Mouse (Mus musculus): ENCODE results near the gene Cdc42ep5. TPM values are rescaled to one million over a fixed set of nuclear protein-coding genes. Genes with fewer than 3 reads are reported as not detected.

Cdc42ep5 gene
- polyA plus RNA-seq, 1 experiment, result 98.9 TPM

- DNase-seq (ENCODE audit: low spot score), result no peak
Measured at GRCm38 (mm10) chr7:4126992-4127785, 37.5 kb downstream of the Cdc42ep5 start.

GRCm38 (mm10) chr7:4125306-4125705 is 39.4 kb downstream of the Cdc42ep5 start:
- DNase-seq (ENCODE audit: low spot score), result no peak

- no peak for DNase-seq (ENCODE audit: low spot score)
Measured at GRCm38 (mm10) chr7:4124856-4125255, 39.8 kb downstream of the Cdc42ep5 start.

GRCm38 (mm10) chr7:4124315-4124759 is 40.3 kb downstream of the Cdc42ep5 start:
- DNase-seq (ENCODE audit: low spot score), result no peak

GRCm38 (mm10) chr7:4123732-4124131 is 40.9 kb downstream of the Cdc42ep5 start:
- DNase-seq (ENCODE audit: low spot score), result no peak

GRCm38 (mm10) chr7:4122783-4123182 is 41.9 kb downstream of the Cdc42ep5 start:
- no peak for DNase-seq (ENCODE audit: low spot score)

- DNase-seq (ENCODE audit: low spot score), result no peak
Measured at GRCm38 (mm10) chr7:4122076-4122768, 42.4 kb downstream of the Cdc42ep5 start.

GRCm38 (mm10) chr7:4119976-4120921 is 44.4 kb downstream of the Cdc42ep5 start:
- no peak for DNase-seq (ENCODE audit: low spot score)

- no peak for DNase-seq (ENCODE audit: low spot score)
Measured at GRCm38 (mm10) chr7:4119344-4119902, 45.2 kb downstream of the Cdc42ep5 start, which contains the start of gene Ttyh1. Gene Ttyh1, plus strand, starts transcription at chr7:4119408.

- DNase-seq (ENCODE audit: low spot score), result no peak
Measured at GRCm38 (mm10) chr7:4117050-4117814, 47.4 kb downstream of the Cdc42ep5 start.

- DNase-seq (ENCODE audit: low spot score), result no peak
Measured at GRCm38 (mm10) chr7:4111766-4112165, 52.9 kb downstream of the Cdc42ep5 start.

GRCm38 (mm10) chr7:4103411-4103810 is 61.2 kb downstream of the Cdc42ep5 start:
- no peak for DNase-seq (ENCODE audit: low spot score)

Other genes with a start within 250 kb of the Cdc42ep5 start
- 0.92 and 1.0 TPM in 2 replicates for gene Lilra6, start 249.4 kb downstream of the Cdc42ep5 start, polyA plus RNA-seq (2012; rRNA removed)
- gene Lair1, start 101.7 kb downstream of the Cdc42ep5 start, polyA plus RNA-seq (2012; rRNA removed), result 3.5 and 3.6 TPM in 2 replicates
- gene Ttyh1, start 45.5 kb downstream of the Cdc42ep5 start, polyA plus RNA-seq (2012; rRNA removed), result 4.5 and 5.0 TPM in 2 replicates
- gene Leng8, start 27.8 kb downstream of the Cdc42ep5 start, polyA plus RNA-seq (2012; rRNA removed), result 262 and 275 TPM in 2 replicates
- gene Leng9, start 14.5 kb downstream of the Cdc42ep5 start, polyA plus RNA-seq (2012; rRNA removed), result 5.8 and 6.3 TPM in 2 replicates
- 0.62 and 0.77 TPM in 2 replicates for gene Lilra5, start 72.9 kb upstream of the Cdc42ep5 start, polyA plus RNA-seq (2012; rRNA removed)
- 0.78 and 1.4 TPM in 2 replicates for gene Ncr1, start 172.9 kb upstream of the Cdc42ep5 start, polyA plus RNA-seq (2012; rRNA removed)
- gene Gp6, start 232.9 kb upstream of the Cdc42ep5 start, polyA plus RNA-seq (2012; rRNA removed), result not detected in 2 replicates

Measured in urinary bladder, adult 2 months (tissue).